Mouse (Mus musculus): Measurements from ENCODE around the gene Mfsd4a. TPM values are rescaled to one million over a fixed set of nuclear protein-coding genes. Genes with fewer than 3 reads are reported as not detected.

The Mfsd4a gene
- polyA plus RNA-seq, 1 experiment from 2014 or later: 6.3 TPM

DNA sequence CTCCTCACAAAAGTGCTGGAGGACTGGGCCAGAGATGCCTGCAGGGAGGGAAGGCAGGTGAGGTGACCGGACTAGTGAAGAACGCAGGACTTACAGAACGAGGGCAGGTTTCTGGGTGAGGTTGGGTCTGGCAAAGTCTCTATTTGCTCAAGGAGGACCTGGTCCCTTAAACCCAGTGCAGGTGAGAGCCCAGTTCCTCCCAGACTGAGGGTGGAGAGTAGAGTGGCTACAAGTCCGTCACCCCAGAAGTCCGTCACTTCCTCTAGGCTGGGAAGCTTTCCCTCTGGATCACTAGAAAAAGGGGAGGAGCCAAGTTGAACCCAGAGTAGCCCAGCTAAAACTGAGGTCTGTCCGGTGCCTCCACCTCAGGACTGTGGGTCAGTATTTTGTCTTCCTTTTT is 93.9 kb downstream of the Mfsd4a start:
- Histone ChIP-seq H3K9ac (ENCODE audit: low read depth, low read length) (no peak overlapping the region), H3K36me3 (ENCODE audit: control insufficient read depth, insufficient read depth) (no peaks in the 10 kb centered on the region), H3K27me3 (ENCODE audit: control insufficient read depth, insufficient read depth, low read depth, low read length) (no peaks in the 10 kb centered on the region), H3K27ac (ENCODE audit: low read length) (no peak overlapping the region), H3K4me2 (ENCODE audit: low read depth, low read length) (no peak overlapping the region), H3K9me3 (replicated peaks; ENCODE audit: control insufficient read depth, low read length) (no peaks in the 10 kb centered on the region), H3K4me3 (ENCODE audit: low read depth, low read length) (no peak overlapping the region), H3K4me1 (ENCODE audit: control insufficient read depth, low read depth, low read length) (peaks cover 10% of the 10 kb centered on the region)
- ATAC-seq (ENCODE audit: low read depth): no peak
- WGBS (ENCODE audit: insufficient replicate concordance): 69% methylated on average over 6 of the region's 6 CpGs

Other genes with a start within 250 kb of the Mfsd4a start
- gene Slc41a1, start 240.6 kb downstream of the Mfsd4a start, polyA plus RNA-seq (2015; fragmentation: Nextera tagmentation; extraction: Ambion mirVana): 1.0 and 1.2 TPM in 2 replicates
- 9.4 and 10.0 TPM in 2 replicates for gene Rab29, start 200.8 kb downstream of the Mfsd4a start, polyA plus RNA-seq (2015; fragmentation: Nextera tagmentation; extraction: Ambion mirVana)
- 25.1 and 27.4 TPM in 2 replicates for gene Nucks1, start 157.5 kb downstream of the Mfsd4a start, polyA plus RNA-seq (2015; fragmentation: Nextera tagmentation; extraction: Ambion mirVana)
- 3.0 and 3.2 TPM in 2 replicates for gene Slc45a3, start 105.1 kb downstream of the Mfsd4a start, polyA plus RNA-seq (2015; fragmentation: Nextera tagmentation; extraction: Ambion mirVana)
- 8.6 and 10.0 TPM in 2 replicates for gene Elk4, start 60.5 kb downstream of the Mfsd4a start, polyA plus RNA-seq (2015; fragmentation: Nextera tagmentation; extraction: Ambion mirVana)
- 1.3 and 1.4 TPM in 2 replicates for gene Cdk18, start 71.6 kb upstream of the Mfsd4a start, polyA plus RNA-seq (2015; fragmentation: Nextera tagmentation; extraction: Ambion mirVana)
- gene Lemd1, start 123.4 kb upstream of the Mfsd4a start, polyA plus RNA-seq (2015; fragmentation: Nextera tagmentation; extraction: Ambion mirVana): not detected in 2 replicates
- gene AC124108.1, start 123.4 kb upstream of the Mfsd4a start, polyA plus RNA-seq (2015; fragmentation: Nextera tagmentation; extraction: Ambion mirVana): not detected in 2 replicates
- not detected in 2 replicates for gene Gm10188, start 161.7 kb upstream of the Mfsd4a start, polyA plus RNA-seq (2015; fragmentation: Nextera tagmentation; extraction: Ambion mirVana)
- 0.06 and 0.11 TPM in 2 replicates for gene Klhdc8a, start 230.6 kb upstream of the Mfsd4a start, polyA plus RNA-seq (2015; fragmentation: Nextera tagmentation; extraction: Ambion mirVana)
- gene Nuak2, start 248.1 kb upstream of the Mfsd4a start, polyA plus RNA-seq (2015; fragmentation: Nextera tagmentation; extraction: Ambion mirVana): 3.2 and 3.6 TPM in 2 replicates